ENCODE assay signal across 22 mouse cellular contexts in the genomic region with DNA sequence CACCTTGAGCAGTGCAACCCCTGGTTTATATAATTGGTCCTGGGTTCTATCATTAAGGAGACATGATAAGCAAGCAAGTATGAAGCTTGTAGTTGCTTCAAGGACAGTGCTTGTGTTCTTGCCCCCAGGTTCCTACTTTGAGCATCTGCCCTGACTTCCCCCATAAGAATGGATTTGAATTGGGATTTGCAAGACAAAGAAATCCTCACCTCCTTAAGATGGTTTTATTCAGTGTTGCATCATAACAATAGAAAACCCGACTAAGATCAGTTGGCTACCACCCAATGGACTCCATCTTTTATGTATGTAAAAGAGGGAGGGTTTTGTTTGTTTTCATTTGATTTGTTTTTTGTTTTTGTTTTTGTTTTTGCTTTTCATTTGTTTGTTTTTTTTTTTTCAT.
DNase-seq lines count a peak whose midpoint lies in the region; ATAC-seq lines count a peak whose summit lies in the region.
"Had no signal": no experiment of that assay in that cellular context is flagged by ENCODE, and none has a peak within 500 bp of the region (broad histone marks: within the 10 kb centered on the region; RNA-seq: fewer than 3 reads in every experiment).

No protein-coding gene starts in this region.

- ATAC-seq in CD4-positive, CD25-positive, alpha-beta regulatory T cell, adult 4 months = no peak
- ATAC-seq: activated CD4-positive, CD25-positive, alpha-beta regulatory T cell, adult 4 months; Patski had no signal

- DNase-seq in ES-CJ7 (ENCODE audit: low read depth, low spot score) = peak; percentile 59
- DNase-seq in R1 (ENCODE audit: low read depth, low spot score) = peak; percentile 54
- DNase-seq in ZHBTc4 (ENCODE audit: low read depth, low spot score) = peak; percentile 37
- DNase-seq in left cerebral cortex, adult 11 months (ENCODE audit: low spot score) = no peak
- no peak for DNase-seq in natural killer cell, adult 2 months (ENCODE audit: low spot score in 2 of 2)
- DNase-seq: adrenal gland, adult 2 months; adrenal gland, adult 8-10 months; adrenal gland, postnatal 10 days; adrenal gland, postnatal 14 days; adrenal gland, postnatal 25 days; adrenal gland, postnatal 36 days; B cell, adult 2 months; cerebellum, adult 11 months; cerebellum, adult 11-12 months; cerebellum, adult 18-20 months; cerebellum, adult 2 months; cerebellum, adult 8-10 months; cerebellum, adult 9-10 months; cerebellum, adult 9-11 months had no signal

Comparison
In these comparisons a context has a peak if more than half of its experiments do, and no peak if none do; other contexts are left out.
1. DNase-seq: peak in ES-CJ7 (single experiment), R1 (single experiment) and ZHBTc4 (single experiment); none in left cerebral cortex, adult 11 months (single experiment) and natural killer cell, adult 2 months (0 of 2).